Mouse (Mus musculus): ENCODE measurements around the gene Dcp1a.
"Not testable (repeated sequence)": the region's sequence is repeated elsewhere in the genome, so short reads cannot be mapped to it uniquely, and the experiment has no call there.

Dcp1a gene

GRCm38 (mm10) chr14:30519323-30519722, 40.0 kb downstream of the Dcp1a start:
- DNase-seq (ENCODE audit: low read depth, low spot score) = no peak

GRCm38 (mm10) chr14:30523356-30523755, 44.0 kb downstream of the Dcp1a start:
- DNase-seq (ENCODE audit: low read depth, low spot score) = no peak

GRCm38 (mm10) chr14:30528392-30528791, 49.1 kb downstream of the Dcp1a start:
- no peak for DNase-seq (ENCODE audit: low read depth, low spot score)

- DNase-seq (ENCODE audit: low read depth, low spot score) = no peak
These were observed 49.6 kb downstream of the Dcp1a start for GRCm38 (mm10) chr14:30528961-30529360.

GRCm38 (mm10) chr14:30529454-30529853, 50.1 kb downstream of the Dcp1a start:
- DNase-seq (ENCODE audit: low read depth, low spot score) = no peak

GRCm38 (mm10) chr14:30530726-30531269, 51.5 kb downstream of the Dcp1a start:
- no peak for DNase-seq (ENCODE audit: low read depth, low spot score)

GRCm38 (mm10) chr14:30531431-30531830, 52.1 kb downstream of the Dcp1a start:
- no peak for DNase-seq (ENCODE audit: low read depth, low spot score)

GRCm38 (mm10) chr14:30531896-30532295, 52.6 kb downstream of the Dcp1a start:
- DNase-seq (ENCODE audit: low read depth, low spot score) = no peak

GRCm38 (mm10) chr14:30533780-30534450, 54.6 kb downstream of the Dcp1a start:
- DNase-seq (ENCODE audit: low read depth, low spot score) = no peak

- peak; percentile 34 for DNase-seq (ENCODE audit: low read depth, low spot score)
These were observed 62.2 kb downstream of the Dcp1a start for GRCm38 (mm10) chr14:30541541-30541940.

- DNase-seq (ENCODE audit: low read depth, low spot score) = not testable (repeated sequence)
These were observed 64.0 kb downstream of the Dcp1a start for GRCm38 (mm10) chr14:30543331-30543730.

- no peak for DNase-seq (ENCODE audit: low read depth, low spot score)
These were observed 68.9 kb downstream of the Dcp1a start, which contains the start of gene Tkt for GRCm38 (mm10) chr14:30548131-30548720. Tkt (plus strand) TSS chr14:30548359.

GRCm38 (mm10) chr14:30548965-30549776, 69.8 kb downstream of the Dcp1a start:
- peak; percentile 86 for DNase-seq (ENCODE audit: low read depth, low spot score)

GRCm38 (mm10) chr14:30549777-30550149, 70.4 kb downstream of the Dcp1a start:
- no peak for DNase-seq (ENCODE audit: low read depth, low spot score)

GRCm38 (mm10) chr14:30550232-30551070, 71.1 kb downstream of the Dcp1a start:
- DNase-seq (ENCODE audit: low read depth, low spot score) = no peak

- DNase-seq (ENCODE audit: low read depth, low spot score) = no peak
These were observed 72.2 kb downstream of the Dcp1a start for GRCm38 (mm10) chr14:30551509-30551908.

- no peak for DNase-seq (ENCODE audit: low read depth, low spot score)
These were observed 72.6 kb downstream of the Dcp1a start for GRCm38 (mm10) chr14:30551981-30552380.

- DNase-seq (ENCODE audit: low read depth, low spot score) = no peak
These were observed 73.8 kb downstream of the Dcp1a start for GRCm38 (mm10) chr14:30553185-30553584.

GRCm38 (mm10) chr14:30556651-30557050, 77.3 kb downstream of the Dcp1a start:
- no peak for DNase-seq (ENCODE audit: low read depth, low spot score)

- no peak for DNase-seq (ENCODE audit: low read depth, low spot score)
These were observed 78.4 kb downstream of the Dcp1a start for GRCm38 (mm10) chr14:30557730-30558129.

GRCm38 (mm10) chr14:30559321-30559850, 80.1 kb downstream of the Dcp1a start:
- DNase-seq (ENCODE audit: low read depth, low spot score) = no peak
